Mouse (Mus musculus) kidney, postnatal 0 days (tissue): ENCODE data around the gene Mmachc. TPM values are rescaled to one million over a fixed set of nuclear protein-coding genes. Genes with fewer than 3 reads are reported as not detected.

ENCODE experiments used
- ATAC-seq: fragments of 200-750 bp; cut with Nextera tagmentation; replicated peaks from 2 replicates; pipeline ENCODE4 v1.8.0; 2017; ENCODE audit warnings: low read depth, moderate number of reproducible peaks, moderate TSS enrichment, moderate library complexity; ENCODE audit not compliant: low FRiP score
- DNase-seq: peaks from one replicate; pipeline ENCODE4 v3.0.0-alpha.2; 2016; ENCODE audit warnings: low spot score
- H3K27ac ChIP-seq: fragments of 300-500 bp; sonication (generic); 2 replicates; pipeline ENCODE4 v1.5.1; 2014; ENCODE audit warnings: mild to moderate bottlenecking
- H3K27me3 ChIP-seq: fragments of 300-500 bp; sonication (generic); 2 replicates; pipeline ENCODE4 v1.6.1; 2014; ENCODE audit warnings: low read length, mixed read lengths; ENCODE audit not compliant: insufficient read depth
- H3K36me3 ChIP-seq: fragments of 300-500 bp; sonication (generic); 2 replicates; pipeline ENCODE4 v1.6.1; 2014; ENCODE audit warnings: low read length, mixed read lengths; ENCODE audit not compliant: insufficient read depth
- H3K4me1 ChIP-seq: fragments of 300-500 bp; sonication (generic); replicated peaks from 2 replicates; pipeline ENCODE4 v1.6.1; 2014; ENCODE audit warnings: antibody characterized with exemption, low read length, mixed read lengths; ENCODE audit not compliant: insufficient read depth
- H3K4me2 ChIP-seq: fragments of 300-500 bp; sonication (generic); 2 replicates; pipeline ENCODE4 v1.6.1; 2014; ENCODE audit warnings: mild to moderate bottlenecking, low read length, moderate library complexity, mixed read lengths
- H3K4me3 ChIP-seq: fragments of 300-500 bp; sonication (generic); replicated peaks from 2 replicates; pipeline ENCODE4 v1.5.1; 2014; ENCODE audit warnings: low read depth, low read length
- H3K9ac ChIP-seq: fragments of 300-500 bp; sonication (generic); 2 replicates; pipeline ENCODE4 v1.6.1; 2014; ENCODE audit warnings: low read depth, low read length
- H3K9me3 ChIP-seq: fragments of 300-500 bp; sonication (generic); replicated peaks from 2 replicates; pipeline ENCODE4 v1.6.1; 2016; ENCODE audit warnings: low read length, inconsistent platforms, mixed read lengths
- CTCF ChIP-seq: IDR thresholded peaks from 2 replicates; pipeline ENCODE4 v1.5.1; 2016; ENCODE audit warnings: antibody characterized with exemption, low read depth, mild to moderate bottlenecking, moderate library complexity
- WGBS: fragments of 180-500 bp; shearing (Covaris S2); extraction: QIAGEN DNeasy Blood & Tissue Kit; methylation state at CpG from one replicate; pipeline ENCODE4 v1.1.7; 2014; 5-methylcytosine and 5-hydroxymethylcytosine counted together
- polyA plus RNA-seq: library from polyadenylated mRNA; unstranded; fragments of >200 nt; fragmentation: Nextera tagmentation; extraction: Ambion mirVana; gene quantifications from 2 replicates; pipeline ENCODE4 v1.2.1, GENCODE M21; 2015

Gene Mmachc
- polyA plus RNA-seq, result 20.3 and 21.8 TPM in 2 replicates

- H3K4me1 ChIP-seq, result peaks cover 10% of the 10 kb centered on the region; the same call in 1 of the 2 replicates
- H3K9ac ChIP-seq, result peak within 1 kb of the TSS; percentile 58
- 0% methylated on average over 29 of the region's 29 CpGs for WGBS
- peak; percentile 46 for TF ChIP-seq CTCF
- peak within 1 kb of the TSS; percentile 85 for H3K4me2 ChIP-seq
- no peaks in the 10 kb centered on the region for H3K9me3 ChIP-seq
- no peaks in the 10 kb centered on the region for H3K36me3 ChIP-seq
- H3K4me3 ChIP-seq, result peak within 1 kb of the TSS; percentile 57
- no peak within 1 kb of the TSS for H3K27ac ChIP-seq
- H3K27me3 ChIP-seq, result no peaks in the 10 kb centered on the region
- peak; percentile 99 for DNase-seq
- ATAC-seq, result peak; percentile 96
Measured at GRCm38 (mm10) chr4:116708201-116708764, at the start of gene Mmachc, which contains the start of gene Ccdc163. TSS of gene Mmachc (minus strand) at chr4:116708406. TSS of gene Ccdc163 (plus strand) at chr4:116708509.

GRCm38 (mm10) chr4:116749750-116750149 lies 41.5 kb upstream of the Mmachc start:
- TF ChIP-seq CTCF, result no peak
- no peaks in the 10 kb centered on the region for H3K4me1 ChIP-seq
- DNase-seq (peak; percentile 59), ATAC-seq (no peak)
- no peaks in the 10 kb centered on the region for H3K27me3 ChIP-seq
- H3K4me3 ChIP-seq, result no peak overlapping the region
- no peak overlapping the region for H3K27ac ChIP-seq
- no peaks in the 10 kb centered on the region for H3K9me3 ChIP-seq
- 69% methylated on average over 2 of the region's 2 CpGs for WGBS
- no peak overlapping the region for H3K4me2 ChIP-seq
- H3K36me3 ChIP-seq, result no peaks in the 10 kb centered on the region
- H3K9ac ChIP-seq, result no peak overlapping the region

DNA sequence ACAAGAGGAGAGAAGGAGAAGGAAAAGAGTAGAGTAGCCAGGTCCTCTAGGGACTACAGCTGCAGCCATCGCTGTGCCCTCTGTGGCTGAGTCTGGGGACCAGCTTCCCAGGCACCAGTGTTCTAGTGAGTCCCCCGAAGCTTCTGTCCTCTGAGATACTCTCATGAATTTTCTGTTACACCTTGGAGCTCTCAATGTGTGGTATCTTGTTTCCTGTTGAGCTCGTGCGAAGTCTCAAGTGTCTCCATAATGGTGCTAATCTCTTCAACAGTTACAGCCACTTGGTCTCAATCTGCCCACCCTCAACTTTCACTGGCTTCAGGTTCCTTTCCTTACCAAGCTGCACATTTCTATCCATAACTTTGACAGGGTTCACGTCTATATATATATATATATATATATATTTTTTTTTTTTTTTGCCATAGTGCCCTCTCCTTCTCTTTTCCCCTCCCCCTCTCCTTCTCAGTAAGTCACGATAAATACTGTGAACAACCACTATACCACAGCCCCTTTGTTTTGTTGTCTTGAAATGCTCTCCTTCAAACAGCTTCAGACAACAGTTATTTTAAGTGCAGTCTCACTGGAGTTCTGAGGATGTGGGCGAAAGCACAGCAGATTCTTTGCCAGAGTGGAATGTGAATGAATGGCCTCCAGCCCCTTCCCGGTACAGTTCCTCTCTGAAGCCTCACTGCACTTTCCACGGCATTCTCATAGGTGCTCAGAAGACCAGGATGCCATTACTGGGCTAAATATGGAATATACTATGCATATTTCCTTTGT lies 31.0 kb upstream of the Mmachc start:
- no peak overlapping the region for H3K9ac ChIP-seq
- H3K4me1 ChIP-seq, result no peaks in the 10 kb centered on the region
- no peaks in the 10 kb centered on the region for H3K9me3 ChIP-seq
- H3K27me3 ChIP-seq, result no peaks in the 10 kb centered on the region
- H3K27ac ChIP-seq, result no peak overlapping the region
- WGBS, result 66% methylated on average over 9 of the region's 9 CpGs
- no peak for TF ChIP-seq CTCF
- H3K36me3 ChIP-seq, result no peaks in the 10 kb centered on the region
- ATAC-seq (no peak), DNase-seq (no peak)
- H3K4me3 ChIP-seq, result no peak overlapping the region
- no peak overlapping the region for H3K4me2 ChIP-seq

- H3K9me3 ChIP-seq, result no peaks in the 10 kb centered on the region
- no peak for ATAC-seq
- no peak overlapping the region for H3K27ac ChIP-seq
- no peak overlapping the region for H3K4me3 ChIP-seq
- H3K4me2 ChIP-seq, result no peak overlapping the region
- WGBS, result 83% methylated on average over 2 of the region's 2 CpGs
- no peaks in the 10 kb centered on the region for H3K36me3 ChIP-seq
- H3K9ac ChIP-seq, result no peak overlapping the region
- no peaks in the 10 kb centered on the region for H3K4me1 ChIP-seq
- DNase-seq, result no peak
- TF ChIP-seq CTCF, result no peak
- H3K27me3 ChIP-seq, result no peaks in the 10 kb centered on the region
Measured at GRCm38 (mm10) chr4:116734996-116735395, 26.8 kb upstream of the Mmachc start.

GRCm38 (mm10) chr4:116732355-116732754 lies 24.1 kb upstream of the Mmachc start:
- no peak overlapping the region for H3K4me3 ChIP-seq
- DNase-seq, result no peak
- H3K27me3 ChIP-seq, result no peaks in the 10 kb centered on the region
- no peak overlapping the region for H3K4me2 ChIP-seq
- ATAC-seq, result no peak
- no peak for TF ChIP-seq CTCF
- no peak overlapping the region for H3K27ac ChIP-seq
- no peak overlapping the region for H3K9ac ChIP-seq
- H3K9me3 ChIP-seq, result no peaks in the 10 kb centered on the region
- H3K4me1 ChIP-seq, result no peaks in the 10 kb centered on the region
- 69% methylated on average over 5 of the region's 5 CpGs for WGBS
- no peaks in the 10 kb centered on the region for H3K36me3 ChIP-seq

DNA sequence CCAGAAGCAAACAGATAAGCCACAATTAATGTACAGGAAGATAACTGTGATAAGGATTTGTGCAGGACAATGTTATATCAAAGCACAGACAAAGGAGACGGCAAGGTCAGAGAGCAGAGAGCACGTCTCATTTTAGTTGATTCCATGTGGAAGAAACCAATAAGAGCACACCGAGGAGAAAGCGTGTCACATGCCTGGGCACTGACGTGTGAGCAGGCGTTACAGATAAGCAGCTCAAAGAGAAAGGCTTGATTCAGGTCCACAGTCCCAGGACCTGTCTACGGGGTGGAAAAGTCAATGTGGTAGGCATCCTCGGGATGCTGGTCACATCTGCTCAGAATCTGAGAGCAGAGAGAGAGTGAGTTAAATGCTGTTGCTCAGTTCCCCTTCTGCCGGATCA lies 22.9 kb upstream of the Mmachc start:
- no peak overlapping the region for H3K4me2 ChIP-seq
- no peak overlapping the region for H3K27ac ChIP-seq
- no peaks in the 10 kb centered on the region for H3K36me3 ChIP-seq
- H3K9ac ChIP-seq, result no peak overlapping the region
- H3K27me3 ChIP-seq, result no peaks in the 10 kb centered on the region
- WGBS, result 82% methylated on average over 9 of the region's 9 CpGs
- ATAC-seq (no peak), DNase-seq (no peak)
- no peaks in the 10 kb centered on the region for H3K9me3 ChIP-seq
- H3K4me3 ChIP-seq, result no peak overlapping the region
- H3K4me1 ChIP-seq, result no peaks in the 10 kb centered on the region
- TF ChIP-seq CTCF, result no peak
